Mouse (Mus musculus) E14TG2a.4 (cell line): ENCODE data around the gene 3110082J24Rik.
"Not testable (repeated sequence)": the region's sequence is repeated elsewhere in the genome, so short reads cannot be mapped to it uniquely, and the experiment has no call there.

Source experiments
- CTCF ChIP-seq: conservative IDR thresholded peaks from 2 replicates; pipeline ENCODE4 v1.5.1; 2014; ENCODE audit warnings: low read length
- NANOG ChIP-seq: IDR thresholded peaks from 2 replicates; pipeline ENCODE4 v1.6.1; 2014; ENCODE audit warnings: borderline replicate concordance, low read length, mixed read lengths
- POU5F1 ChIP-seq: IDR thresholded peaks from 2 replicates; pipeline ENCODE4 v1.6.1; 2014; ENCODE audit warnings: low read length, borderline replicate concordance

DNA sequence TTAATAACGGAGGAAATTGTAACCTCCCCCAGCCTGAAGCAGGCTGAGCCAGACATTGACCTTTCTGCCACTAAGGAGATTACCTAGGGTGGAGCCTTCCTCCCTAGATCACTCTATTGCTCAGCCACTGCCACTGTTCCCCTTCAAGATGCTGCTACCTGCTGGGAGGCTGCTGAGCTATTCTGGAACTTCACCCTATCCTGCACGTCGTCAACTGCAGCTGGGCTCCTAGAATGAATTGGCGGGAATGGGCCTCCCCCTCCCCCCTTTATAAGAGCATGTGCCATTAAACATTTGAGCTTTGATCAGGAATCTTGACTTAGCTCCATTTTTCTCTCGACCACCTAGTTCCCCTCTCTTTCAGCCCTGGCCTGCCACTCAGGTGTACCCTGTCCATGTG lies 46.3 kb downstream of the 3110082J24Rik start:
- TF ChIP-seq CTCF, NANOG, POU5F1: not testable (repeated sequence)
